Mouse (Mus musculus) liver, embryonic 14.5 days (tissue): ENCODE measurements at regions not wholly inside any gene's neighbourhood (a gene's known extent, or its start where the extent isn't known, plus 50 kb on each side); places are given as distances from the start of the nearest gene placed in this dataset.

Experiments used
- ATAC-seq: fragments of 200-750 bp; cut with Nextera tagmentation; 2 replicates; pipeline ENCODE4 v1.8.0; 2017; ENCODE audit warnings: moderate number of reproducible peaks, mild to moderate bottlenecking, moderate library complexity; ENCODE audit not compliant: insufficient read depth
- DNase-seq, 3 experiments: peaks; one replicate each; pipeline ENCODE4 v3.0.0-alpha.2; 2012 to 2013; ENCODE audit warnings: low read depth in 3 of 3, low spot score in 3 of 3
- H3K27ac ChIP-seq: fragments of 300-500 bp; sonication (generic); 2 replicates; pipeline ENCODE4 v1.5.1; 2014; ENCODE audit warnings: moderate library complexity, mild to moderate bottlenecking, control low read depth, inconsistent platforms
- H3K27me3 ChIP-seq: fragments of 300-500 bp; sonication (generic); 2 replicates; pipeline ENCODE4 v1.6.1; 2014; ENCODE audit warnings: mild to moderate bottlenecking, low read length, moderate library complexity; ENCODE audit not compliant: control insufficient read depth, insufficient read depth
- H3K36me3 ChIP-seq: fragments of 300-500 bp; sonication (generic); replicated peaks from 2 replicates; pipeline ENCODE4 v1.6.1; 2014; ENCODE audit warnings: low read depth; ENCODE audit not compliant: control insufficient read depth, insufficient read depth
- H3K4me1 ChIP-seq, 2 experiments: fragments of 200-500 bp in 1 of 2; fragments of 300-500 bp in 1 of 2; sonication (generic) in 1 of 2; replicated peaks; 2 replicates each; pipeline ENCODE4 v1.6.1; 2012 to 2014; ENCODE audit warnings: antibody characterized with exemption in 1 of 2, inconsistent platforms in 1 of 2, low read length in 1 of 2; ENCODE audit not compliant: control insufficient read depth in 2 of 2, insufficient read depth in 2 of 2
- H3K4me2 ChIP-seq: fragments of 300-500 bp; sonication (generic); 2 replicates; pipeline ENCODE4 v1.6.1; 2014; ENCODE audit warnings: low read depth, mild to moderate bottlenecking, control low read depth, moderate library complexity
- H3K4me3 ChIP-seq, 2 experiments: fragments of 200-500 bp in 1 of 2; fragments of 300-500 bp in 1 of 2; sonication (generic) in 1 of 2; 2 replicates each; pipeline ENCODE4 v1.5.1; 2012 to 2014; ENCODE audit warnings: low read depth in 2 of 2, low read length in 2 of 2, mild to moderate bottlenecking in 2 of 2, control low read depth in 1 of 2, inconsistent platforms in 1 of 2, moderate library complexity in 1 of 2; ENCODE audit not compliant: insufficient read depth in 1 of 2
- H3K9ac ChIP-seq: fragments of 300-500 bp; sonication (generic); replicated peaks from 2 replicates; pipeline ENCODE4 v1.6.1; 2014; ENCODE audit warnings: mild to moderate bottlenecking, control low read depth, moderate library complexity
- H3K9me3 ChIP-seq: fragments of 300-500 bp; sonication (generic); 2 replicates; pipeline ENCODE4 v1.6.1; 2016; ENCODE audit warnings: low read length, mixed read lengths; ENCODE audit not compliant: control insufficient read depth
- CTCF ChIP-seq: IDR thresholded peaks from 2 replicates; pipeline ENCODE4 v1.5.1; 2016; ENCODE audit warnings: antibody characterized with exemption, low read depth, control low read depth
- EP300 ChIP-seq: IDR thresholded peaks from 2 replicates; pipeline ENCODE4 v1.6.1; 2016; ENCODE audit warnings: antibody characterized with exemption, low read depth
- WGBS: fragments of 180-500 bp; shearing (Covaris S2); extraction: QIAGEN DNeasy Blood & Tissue Kit; methylation state at CpG from one replicate; pipeline ENCODE4 v1.1.7; 2014; ENCODE audit not compliant: insufficient replicate concordance; 5-methylcytosine and 5-hydroxymethylcytosine counted together

DNA sequence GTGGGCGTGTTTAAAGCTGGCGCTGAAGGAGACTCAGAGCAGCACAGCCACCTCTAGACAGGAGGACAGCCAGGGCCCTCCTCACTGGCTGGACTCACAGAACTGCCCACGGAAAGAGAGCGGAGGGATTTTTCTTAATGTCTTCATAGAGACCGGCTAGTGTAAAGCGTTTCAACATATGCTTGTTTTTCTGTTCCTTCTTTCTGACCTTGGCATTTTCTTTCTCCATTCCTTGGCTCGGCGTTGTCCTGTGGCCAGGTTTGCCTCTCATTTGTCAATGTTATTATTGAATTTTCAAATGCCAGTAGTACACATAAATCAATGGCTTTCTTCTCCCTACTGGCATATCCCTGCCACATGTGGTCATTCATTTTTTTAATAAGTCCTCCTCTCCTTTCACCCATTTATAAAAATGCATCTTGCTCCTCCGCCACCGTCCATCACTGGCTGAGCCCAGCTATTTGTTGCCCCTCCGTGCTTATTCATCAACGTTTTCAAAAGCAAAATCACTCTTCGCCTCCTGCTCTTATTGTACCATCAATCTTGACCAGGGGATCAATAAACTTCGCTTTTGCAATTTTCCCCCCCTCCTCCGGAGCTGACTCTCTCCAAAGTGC, 319.0 kb downstream of the Gm45692 start:
- H3K27me3 ChIP-seq = no peaks in the 10 kb centered on the region
- H3K4me1 ChIP-seq = no peaks in the 10 kb centered on the region
- ATAC-seq (no peak), DNase-seq (no peak)
- no peaks in the 10 kb centered on the region for H3K36me3 ChIP-seq
- H3K27ac ChIP-seq = no peak overlapping the region
- TF ChIP-seq EP300 = no peak
- no peak overlapping the region for H3K4me2 ChIP-seq
- 75% methylated on average over 15 of the region's 15 CpGs for WGBS
- H3K9me3 ChIP-seq = no peaks in the 10 kb centered on the region
- H3K9ac ChIP-seq = no peak overlapping the region
- no peak overlapping the region for H3K4me3 ChIP-seq

DNA sequence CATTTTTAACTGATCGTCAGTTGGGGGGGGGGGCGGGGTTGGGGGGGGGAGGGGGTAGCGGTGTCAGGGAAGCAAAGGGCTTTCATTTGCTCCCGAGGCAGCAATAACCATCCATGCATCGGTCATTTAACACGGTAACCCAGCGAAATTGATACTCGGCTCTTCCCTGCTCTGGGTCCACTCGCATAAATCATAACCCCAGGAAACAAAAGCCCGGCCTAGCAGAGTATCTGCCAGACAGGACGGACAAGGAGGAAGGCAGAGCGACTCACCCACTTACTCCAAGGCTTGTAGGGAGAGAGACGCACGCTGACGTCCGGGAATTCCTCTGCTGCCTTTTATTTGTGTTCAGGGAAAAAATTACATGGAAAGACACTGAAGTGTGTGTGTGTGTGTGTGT, 319.5 kb downstream of the Gm45692 start:
- H3K4me3 ChIP-seq = no peak overlapping the region
- TF ChIP-seq CTCF = no peak
- no peak for TF ChIP-seq EP300
- no peak overlapping the region for H3K4me2 ChIP-seq

DNA sequence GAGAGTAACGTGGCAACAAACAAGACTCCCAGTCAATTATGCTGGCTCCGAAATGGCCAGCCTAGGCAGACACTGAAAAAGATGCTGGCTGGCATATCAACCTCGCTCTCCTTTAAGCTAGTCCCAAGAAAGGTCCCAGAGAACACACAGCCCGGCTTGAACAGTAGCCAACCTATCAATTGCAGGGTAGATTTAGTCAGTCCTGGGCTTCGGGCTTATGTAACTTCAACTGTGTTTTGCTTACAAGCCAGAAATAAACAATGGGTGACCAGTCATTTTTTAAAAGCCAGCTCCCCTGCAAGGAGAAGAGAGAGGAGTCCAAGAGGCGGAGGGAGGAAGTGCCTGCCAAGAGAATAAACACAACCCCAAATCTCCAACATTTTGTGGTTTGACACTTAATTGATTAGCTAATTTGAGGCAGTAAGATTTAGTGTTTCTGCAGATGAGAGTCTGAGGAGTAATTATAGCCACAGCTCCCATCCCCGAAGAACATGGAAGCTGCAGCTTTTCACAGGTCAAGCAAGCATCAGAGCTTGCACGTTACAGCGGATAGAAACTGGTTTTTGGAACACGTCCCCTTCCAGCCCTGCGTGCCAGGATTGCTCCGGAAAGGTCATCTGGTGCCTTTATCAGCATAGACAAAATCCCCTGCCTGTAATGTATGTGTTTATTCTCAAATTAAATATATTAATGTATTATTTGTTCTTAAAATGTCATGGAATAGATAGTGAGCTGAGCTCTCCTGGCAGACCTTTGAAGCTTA, 322.1 kb downstream of the Gm45692 start:
- no peaks in the 10 kb centered on the region for H3K9me3 ChIP-seq
- ATAC-seq = no peak
- TF ChIP-seq CTCF (no peak), EP300 (no peak)
- no peak for DNase-seq
- H3K27ac ChIP-seq = no peak overlapping the region
- no peaks in the 10 kb centered on the region for H3K27me3 ChIP-seq
- WGBS = 59% methylated on average over 12 of the region's 12 CpGs
- no peak overlapping the region for H3K4me2 ChIP-seq
- no peak overlapping the region for H3K9ac ChIP-seq
- no peaks in the 10 kb centered on the region for H3K4me1 ChIP-seq
- H3K36me3 ChIP-seq = no peaks in the 10 kb centered on the region
- no peak overlapping the region for H3K4me3 ChIP-seq

More for the DNA sequence above, 319.5 kb downstream of the Gm45692 start:
- DNase-seq = no peak
- no peak overlapping the region for H3K9ac ChIP-seq
- ATAC-seq = no peak
- whole genome bisulfite sequencing = 60% methylated on average over 16 of the region's 16 CpGs
- no peaks in the 10 kb centered on the region for H3K4me1 ChIP-seq
- H3K27ac ChIP-seq = no peak overlapping the region
- no peaks in the 10 kb centered on the region for H3K36me3 ChIP-seq
- H3K27me3 ChIP-seq = no peaks in the 10 kb centered on the region
- H3K9me3 ChIP-seq = no peaks in the 10 kb centered on the region

DNA sequence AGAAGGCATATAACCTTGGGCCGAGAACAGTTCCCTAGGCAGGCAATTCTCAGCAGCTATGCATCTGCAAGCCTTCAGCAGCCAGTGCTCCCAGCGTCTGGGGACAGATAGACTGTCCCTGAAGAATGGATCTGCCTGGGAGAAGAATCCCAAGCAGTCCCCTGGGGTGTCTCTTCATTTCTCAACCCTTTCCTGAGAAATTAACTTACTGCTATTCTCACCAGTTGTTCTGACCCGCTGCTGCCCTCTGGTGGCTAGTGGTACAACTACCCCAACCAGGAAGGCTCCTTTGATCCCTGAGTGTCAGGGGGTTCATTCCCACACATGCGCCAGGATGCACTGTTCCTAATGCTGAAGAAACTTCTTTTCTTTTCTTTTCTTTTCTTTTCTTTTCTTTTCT, 323.7 kb downstream of the Gm45692 start:
- ATAC-seq = no peak
- H3K4me3 ChIP-seq = no peak overlapping the region
- no peaks in the 10 kb centered on the region for H3K9me3 ChIP-seq
- 34% methylated on average over 4 of the region's 4 CpGs for WGBS
- H3K36me3 ChIP-seq = no peaks in the 10 kb centered on the region
- TF ChIP-seq EP300 (no peak), CTCF (peak; percentile 79)
- no peaks in the 10 kb centered on the region for H3K27me3 ChIP-seq
- peak; percentile 1 to 13 (median 4) for DNase-seq
- H3K4me2 ChIP-seq = no peak overlapping the region
- no peak overlapping the region for H3K27ac ChIP-seq
- no peaks in the 10 kb centered on the region for H3K4me1 ChIP-seq
- H3K9ac ChIP-seq = no peak overlapping the region

DNA sequence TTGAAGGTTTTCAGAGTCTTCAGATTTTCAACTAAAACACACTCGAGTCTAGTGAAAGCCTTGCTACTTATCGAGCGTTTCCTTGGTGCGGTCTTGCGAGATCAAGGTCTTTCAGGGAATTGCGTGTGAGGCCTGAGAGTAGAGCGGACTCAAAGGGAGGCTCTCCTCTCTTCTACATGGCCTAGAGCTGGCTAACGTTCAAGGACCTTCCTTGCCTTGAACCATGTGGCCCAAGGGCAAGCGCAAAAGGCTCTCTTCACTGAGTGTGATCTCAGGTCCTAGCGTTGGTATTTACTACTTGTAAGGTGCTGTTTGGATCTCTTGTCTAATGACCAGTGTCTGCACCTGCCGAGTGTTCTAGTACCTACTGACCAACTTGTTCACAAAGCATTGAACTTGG, 324.4 kb downstream of the Gm45692 start:
- no peak overlapping the region for H3K4me2 ChIP-seq
- H3K27ac ChIP-seq = no peak overlapping the region
- H3K9ac ChIP-seq = no peak overlapping the region
- 65% methylated on average over 11 of the region's 11 CpGs for WGBS
- ATAC-seq (no peak), DNase-seq (no peak)
- H3K36me3 ChIP-seq = no peaks in the 10 kb centered on the region
- no peak overlapping the region for H3K4me3 ChIP-seq
- H3K4me1 ChIP-seq = no peaks in the 10 kb centered on the region
- no peaks in the 10 kb centered on the region for H3K9me3 ChIP-seq
- TF ChIP-seq CTCF (no peak), EP300 (no peak)
- H3K27me3 ChIP-seq = no peaks in the 10 kb centered on the region
